Mouse (Mus musculus): Measurements from ENCODE around the gene Mecom. TPM values are rescaled to one million over a fixed set of nuclear protein-coding genes. Genes with fewer than 3 reads are reported as not detected.
"Not testable (repeated sequence)": the region's sequence is repeated elsewhere in the genome, so short reads cannot be mapped to it uniquely, and the experiment has no call there.

Gene Mecom
- total RNA-seq, 2 experiments from 2014 or later: 5.0 to 6.9 TPM

- no peak for DNase-seq (ENCODE audit: low spot score in 2 of 2)
Observed at GRCm38 (mm10) chr3:30450206-30450965, 97.4 kb downstream of the Mecom start.

- no peak for DNase-seq (ENCODE audit: low spot score in 2 of 2)
Observed at GRCm38 (mm10) chr3:30448624-30449023, 99.2 kb downstream of the Mecom start.

- no peak for DNase-seq (ENCODE audit: low spot score in 2 of 2)
Observed at GRCm38 (mm10) chr3:30445970-30446442, 101.8 kb downstream of the Mecom start.

GRCm38 (mm10) chr3:30445247-30445969 is 102.4 kb downstream of the Mecom start:
- no peak for DNase-seq (ENCODE audit: low spot score in 2 of 2)

- DNase-seq (ENCODE audit: low spot score in 2 of 2): no peak
Observed at GRCm38 (mm10) chr3:30441646-30442045, 106.2 kb downstream of the Mecom start.

- DNase-seq (ENCODE audit: low spot score in 2 of 2): no peak
Observed at GRCm38 (mm10) chr3:30438007-30438406, 109.8 kb downstream of the Mecom start.

- DNase-seq (ENCODE audit: low spot score in 2 of 2): no peak
Observed at GRCm38 (mm10) chr3:30436561-30436960, 111.2 kb downstream of the Mecom start.

- DNase-seq (ENCODE audit: low spot score in 2 of 2): no peak
Observed at GRCm38 (mm10) chr3:30436131-30436530, 111.7 kb downstream of the Mecom start.

- no peak for DNase-seq (ENCODE audit: low spot score in 2 of 2)
Observed at GRCm38 (mm10) chr3:30428877-30429276, 118.9 kb downstream of the Mecom start.

- no peak for DNase-seq (ENCODE audit: low spot score in 2 of 2)
Observed at GRCm38 (mm10) chr3:30424036-30424435, 123.8 kb downstream of the Mecom start.

- DNase-seq (ENCODE audit: low spot score in 2 of 2): not testable (repeated sequence)
Observed at GRCm38 (mm10) chr3:30421948-30422347, 125.9 kb downstream of the Mecom start.

GRCm38 (mm10) chr3:30420899-30421298 is 126.9 kb downstream of the Mecom start:
- DNase-seq (ENCODE audit: low spot score in 2 of 2): no peak

- DNase-seq (ENCODE audit: low spot score in 2 of 2): no peak
Observed at GRCm38 (mm10) chr3:30414173-30414572, 133.6 kb downstream of the Mecom start.

GRCm38 (mm10) chr3:30410778-30411177 is 137.0 kb downstream of the Mecom start:
- no peak for DNase-seq (ENCODE audit: low spot score in 2 of 2)

- DNase-seq (ENCODE audit: low spot score in 2 of 2): no peak
Observed at GRCm38 (mm10) chr3:30404821-30405220, 143.0 kb downstream of the Mecom start.

- no peak for DNase-seq (ENCODE audit: low spot score in 2 of 2)
Observed at GRCm38 (mm10) chr3:30398911-30399310, 148.9 kb downstream of the Mecom start.

- DNase-seq (ENCODE audit: low spot score in 2 of 2): no peak
Observed at GRCm38 (mm10) chr3:30394911-30395310, 152.9 kb downstream of the Mecom start.

GRCm38 (mm10) chr3:30392662-30393061 is 155.1 kb downstream of the Mecom start:
- DNase-seq (ENCODE audit: low spot score in 2 of 2): no peak

- no peak for DNase-seq (ENCODE audit: low spot score in 2 of 2)
Observed at GRCm38 (mm10) chr3:30392218-30392617, 155.6 kb downstream of the Mecom start.

GRCm38 (mm10) chr3:30390346-30390745 is 157.5 kb downstream of the Mecom start:
- DNase-seq (ENCODE audit: low spot score in 2 of 2): no peak

GRCm38 (mm10) chr3:30380273-30380672 is 167.5 kb downstream of the Mecom start:
- DNase-seq (ENCODE audit: low spot score in 2 of 2): no peak

GRCm38 (mm10) chr3:30379301-30379700 is 168.5 kb downstream of the Mecom start:
- DNase-seq (ENCODE audit: low spot score in 2 of 2): no peak
